Mouse (Mus musculus) liver, embryonic 13.5 days (tissue): ENCODE measurements around the gene Tcap. TPM values are rescaled to one million over a fixed set of nuclear protein-coding genes. Genes with fewer than 3 reads are reported as not detected.

Source experiments
- ATAC-seq: fragments of 200-750 bp; cut with Nextera tagmentation; 2 replicates; pipeline ENCODE4 v1.8.0; 2017; ENCODE audit warnings: low read depth, mild to moderate bottlenecking, moderate number of reproducible peaks, moderate library complexity
- DNase-seq: peaks from one replicate; pipeline ENCODE4 v3.0.0; 2022
- H3K27ac ChIP-seq: fragments of 300-500 bp; sonication (generic); 2 replicates; pipeline ENCODE4 v1.5.1; 2015; ENCODE audit warnings: moderate library complexity, mild to moderate bottlenecking, inconsistent platforms
- H3K27me3 ChIP-seq: fragments of 300-500 bp; sonication (generic); 2 replicates; pipeline ENCODE4 v1.6.1; 2015; ENCODE audit warnings: mild to moderate bottlenecking, inconsistent platforms
- H3K36me3 ChIP-seq: fragments of 300-500 bp; sonication (generic); 2 replicates; pipeline ENCODE4 v1.6.1; 2015; ENCODE audit warnings: mild to moderate bottlenecking, inconsistent platforms
- H3K4me1 ChIP-seq: fragments of 300-500 bp; sonication (generic); replicated peaks from 2 replicates; pipeline ENCODE4 v1.6.1; 2015; ENCODE audit warnings: inconsistent platforms
- H3K4me2 ChIP-seq: fragments of 300-500 bp; sonication (generic); 2 replicates; pipeline ENCODE4 v1.6.1; 2015; ENCODE audit warnings: inconsistent platforms, mild to moderate bottlenecking, moderate library complexity
- H3K4me3 ChIP-seq: fragments of 300-500 bp; sonication (generic); replicated peaks from 2 replicates; pipeline ENCODE4 v1.5.1; 2015; ENCODE audit warnings: mild to moderate bottlenecking, inconsistent platforms
- H3K9ac ChIP-seq: fragments of 300-500 bp; sonication (generic); 2 replicates; pipeline ENCODE4 v1.6.1; 2015; ENCODE audit warnings: mild to moderate bottlenecking, inconsistent platforms
- H3K9me3 ChIP-seq: fragments of 300-500 bp; sonication (generic); replicated peaks from 2 replicates; pipeline ENCODE4 v1.6.1; 2016; ENCODE audit warnings: inconsistent platforms
- WGBS: fragments of 180-500 bp; shearing (Covaris S2); methylation state at CpG from one replicate; pipeline ENCODE4 v1.1.7; 2015; ENCODE audit not compliant: insufficient replicate concordance; 5-methylcytosine and 5-hydroxymethylcytosine counted together
- polyA plus RNA-seq: library from polyadenylated mRNA; unstranded; fragments of >200 nt; fragmentation: Nextera tagmentation; extraction: Ambion mirVana; gene quantifications from 2 replicates; pipeline ENCODE4 v1.2.1, GENCODE M21; 2015

The Tcap gene
- polyA plus RNA-seq, 1 experiment from 2014 or later: 0.59 TPM

DNA sequence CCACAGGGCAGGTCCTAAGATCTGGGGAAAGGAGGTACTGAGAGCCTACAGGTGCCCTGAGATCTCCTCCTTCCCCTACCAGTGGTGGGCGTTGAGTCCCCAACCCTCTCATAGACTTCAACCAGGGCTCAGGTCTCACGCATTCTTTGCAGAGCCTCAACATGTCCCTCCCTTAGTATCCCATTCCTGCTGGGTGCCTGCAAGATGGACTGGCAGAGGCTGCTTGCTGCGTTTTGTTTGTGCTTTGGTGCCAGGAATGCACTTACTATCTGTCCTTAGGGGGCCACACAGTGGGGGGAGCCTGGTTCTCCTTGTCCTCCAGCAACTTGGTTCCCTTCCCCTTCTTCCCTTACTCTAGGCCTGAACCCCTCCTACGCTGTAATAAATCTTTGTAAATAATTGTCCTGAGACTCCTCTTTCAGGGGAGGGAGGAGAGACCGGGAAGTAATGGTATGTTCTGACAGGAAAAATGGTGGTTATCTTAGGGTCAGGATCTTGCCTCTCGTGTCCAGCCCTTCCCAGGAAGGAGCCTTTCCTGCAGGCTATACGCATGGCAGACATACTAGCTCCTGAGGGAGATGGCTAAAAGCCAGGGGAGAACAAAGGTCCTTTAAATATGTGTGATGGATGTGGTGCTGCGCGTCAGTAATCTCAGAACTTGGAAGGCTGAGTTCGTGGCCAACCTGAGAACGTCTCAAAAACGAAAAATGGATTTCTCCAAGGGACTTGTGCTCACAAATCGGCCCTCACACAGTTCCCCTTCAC, 26.0 kb upstream of the Tcap start:
- no peak for DNase-seq

DNA sequence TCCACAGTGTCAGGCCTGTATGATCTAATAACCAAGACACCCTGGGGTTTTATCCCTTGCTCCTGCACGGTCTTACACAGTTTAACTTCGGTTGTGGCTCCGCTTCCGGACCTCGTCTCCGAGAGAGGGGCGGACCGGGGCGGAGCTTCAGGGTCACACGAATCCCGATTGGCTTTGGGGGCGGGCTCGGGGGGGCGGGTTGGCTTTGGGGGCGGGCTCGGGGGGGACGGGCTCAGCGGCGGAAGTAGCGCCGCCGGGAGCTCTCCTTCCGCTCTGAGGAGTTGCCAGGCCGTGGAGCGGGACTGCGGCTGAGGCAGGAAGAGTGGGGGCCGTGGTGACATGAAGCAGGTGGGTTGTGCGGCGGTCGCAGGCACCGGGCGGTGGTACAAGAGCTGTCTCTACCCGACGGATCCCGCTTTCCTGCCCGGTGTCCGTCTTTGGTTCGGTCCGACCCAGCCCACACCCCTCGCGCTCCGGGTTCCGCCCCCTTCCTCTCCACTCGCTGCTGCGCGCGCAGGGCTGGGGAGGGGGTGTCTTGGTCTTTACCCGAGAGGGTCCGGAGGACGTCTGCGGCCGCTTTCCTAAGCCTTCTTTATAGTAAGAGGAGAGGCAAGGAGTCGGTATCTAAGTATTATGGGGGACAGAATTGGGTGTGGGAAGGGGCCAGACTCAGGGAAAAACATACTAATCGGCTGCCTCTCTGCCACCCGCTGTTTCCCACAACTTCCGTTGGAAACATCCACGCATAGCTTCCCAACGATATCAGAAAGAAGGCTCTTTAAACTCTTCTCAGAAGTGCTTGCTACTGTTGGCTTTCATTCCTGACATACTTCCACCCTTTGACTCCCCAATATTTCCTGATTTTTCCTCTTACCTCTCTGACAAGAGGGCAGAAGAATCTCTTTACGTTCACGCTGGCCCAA, 25.2 kb upstream of the Tcap start, which contains the start of gene Stard3:
Stard3 (plus strand) TSS at position 208 of the 923 bp plus-strand sequence.
- peak; percentile 86 for ATAC-seq
- under 1% methylated on average over 58 of the region's 60 CpGs for WGBS
- Histone ChIP-seq H3K4me1 (peaks cover 60% of the 10 kb centered on the region), H3K4me3 (peak within 1 kb of the TSS; percentile 78), H3K4me2 (peak within 1 kb of the TSS; percentile 85), H3K9me3 (no peaks in the 10 kb centered on the region), H3K27ac (peak within 1 kb of the TSS; percentile 73), H3K27me3 (peaks cover 20% of the 10 kb centered on the region), H3K36me3 (no peaks in the 10 kb centered on the region), H3K9ac (peak within 1 kb of the TSS; percentile 82)
- peak; percentile 86 for DNase-seq

More for the DNA sequence above, 26.0 kb upstream of the Tcap start:
- Histone ChIP-seq H3K9ac (peak overlapping the region; percentile 73), H3K4me3 (peak overlapping the region; percentile 78), H3K27ac (peak overlapping the region; percentile 65), H3K4me2 (peak overlapping the region; percentile 85), H3K4me1 (peaks cover 60% of the 10 kb centered on the region), H3K36me3 (no peaks in the 10 kb centered on the region), H3K9me3 (no peaks in the 10 kb centered on the region), H3K27me3 (peaks cover 29% of the 10 kb centered on the region)
- WGBS: 12% methylated on average over 13 of the region's 13 CpGs
- peak; percentile 13; the same call in 1 of the 2 replicates for ATAC-seq

DNA sequence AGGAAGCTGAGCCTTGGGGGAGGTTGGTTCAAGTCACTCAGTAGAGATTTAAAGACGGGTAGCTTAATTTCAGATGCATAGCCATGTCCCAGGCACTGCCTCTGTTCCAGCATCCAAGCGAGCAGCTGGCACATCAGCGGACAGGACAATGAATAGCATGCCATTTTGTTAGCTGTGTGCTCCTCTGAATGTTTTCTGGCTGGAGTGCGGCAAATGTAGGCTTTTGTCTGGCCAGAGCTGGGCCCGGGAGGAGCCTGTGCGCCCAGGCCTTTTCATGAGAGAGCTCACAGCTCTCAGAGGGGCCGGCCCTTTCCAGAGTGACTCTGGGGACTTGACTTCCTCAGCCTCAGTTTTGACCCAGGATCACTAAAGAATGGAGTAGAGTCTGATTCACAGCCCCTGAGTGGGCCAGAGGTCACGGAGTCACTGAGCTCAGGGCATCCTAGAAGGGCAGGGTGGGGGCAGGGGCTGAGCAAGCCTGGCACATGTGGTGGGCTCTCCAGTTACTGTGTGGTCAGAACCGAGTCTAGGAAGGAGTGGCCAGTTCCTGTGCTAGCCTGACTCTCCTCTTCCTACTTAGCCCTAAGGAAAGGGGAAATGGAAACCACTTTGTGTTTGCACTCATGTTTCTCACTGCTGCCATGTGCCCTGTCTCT, 22.6 kb upstream of the Tcap start:
- Histone ChIP-seq H3K4me2 (peak overlapping the region; percentile 21; the same call in 1 of the 2 replicates), H3K27ac (peak overlapping the region; percentile 49), H3K4me3 (0 out of 2 replicates have a peak overlapping the region, but pooled peaks have one; percentile 2), H3K9ac (no peak overlapping the region), H3K36me3 (no peaks in the 10 kb centered on the region), H3K27me3 (no peaks in the 10 kb centered on the region), H3K9me3 (no peaks in the 10 kb centered on the region), H3K4me1 (peaks cover 64% of the 10 kb centered on the region)
- ATAC-seq (no peak), DNase-seq (no peak)
- WGBS: 59% methylated on average over 9 of the region's 9 CpGs

- no peak overlapping the region for H3K4me2 ChIP-seq
- no peak overlapping the region for H3K9ac ChIP-seq
- peaks cover 46% of the 10 kb centered on the region for H3K4me1 ChIP-seq
- H3K27ac ChIP-seq: no peak overlapping the region
- H3K9me3 ChIP-seq: no peaks in the 10 kb centered on the region
- DNase-seq (no peak), ATAC-seq (no peak)
- H3K4me3 ChIP-seq: no peak overlapping the region
- H3K36me3 ChIP-seq: no peaks in the 10 kb centered on the region
- WGBS: 62% methylated on average over 5 of the region's 5 CpGs
- H3K27me3 ChIP-seq: no peaks in the 10 kb centered on the region
Observed at GRCm38 (mm10) chr11:98363817-98364216, 19.8 kb upstream of the Tcap start.

DNA sequence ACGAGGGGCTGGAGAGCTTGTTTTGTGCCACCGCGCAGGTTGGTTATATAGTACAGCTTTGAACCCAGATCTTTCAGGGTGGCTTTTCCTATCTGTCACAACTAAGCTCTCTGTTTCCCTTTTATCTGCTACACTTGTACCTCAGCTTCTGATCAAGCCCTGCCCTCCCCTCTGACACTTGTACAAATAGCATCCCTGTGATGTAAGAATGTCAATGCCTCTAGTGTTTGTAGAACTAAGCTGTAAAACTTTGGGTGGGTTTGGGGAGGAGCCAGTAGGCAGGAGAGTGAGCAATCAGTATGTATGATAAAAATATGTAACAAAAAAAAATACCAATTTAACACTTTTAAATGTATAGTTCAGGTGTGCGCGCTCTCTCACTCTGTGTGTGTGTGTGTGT, 19.2 kb upstream of the Tcap start:
- no peak for ATAC-seq
- H3K4me1 ChIP-seq: peaks cover 40% of the 10 kb centered on the region

GRCm38 (mm10) chr11:98366290-98366689, 17.3 kb upstream of the Tcap start:
- 48% methylated on average over 10 of the region's 10 CpGs for WGBS
- Histone ChIP-seq H3K9ac (no peak overlapping the region), H3K4me1 (peaks cover 26% of the 10 kb centered on the region), H3K27me3 (no peaks in the 10 kb centered on the region), H3K9me3 (no peaks in the 10 kb centered on the region), H3K27ac (no peak overlapping the region), H3K4me2 (no peak overlapping the region), H3K36me3 (no peaks in the 10 kb centered on the region), H3K4me3 (no peak overlapping the region)
- ATAC-seq (no peak), DNase-seq (no peak)

More for the DNA sequence above, 19.2 kb upstream of the Tcap start:
- Histone ChIP-seq H3K27me3 (no peaks in the 10 kb centered on the region), H3K36me3 (no peaks in the 10 kb centered on the region), H3K9me3 (no peaks in the 10 kb centered on the region), H3K4me2 (no peak overlapping the region), H3K27ac (no peak overlapping the region), H3K4me3 (no peak overlapping the region), H3K9ac (no peak overlapping the region)
- DNase-seq: no peak
- 86% methylated on average over 5 of the region's 5 CpGs for WGBS

- Histone ChIP-seq H3K9me3 (no peaks in the 10 kb centered on the region), H3K36me3 (no peaks in the 10 kb centered on the region), H3K9ac (no peak overlapping the region), H3K4me3 (no peak overlapping the region), H3K27ac (no peak overlapping the region), H3K27me3 (no peaks in the 10 kb centered on the region), H3K4me1 (peaks cover 16% of the 10 kb centered on the region), H3K4me2 (no peak overlapping the region)
- DNase-seq (no peak), ATAC-seq (no peak)
- 66% methylated on average over 10 of the region's 10 CpGs for WGBS
Observed at GRCm38 (mm10) chr11:98367171-98367862, 16.3 kb upstream of the Tcap start.

DNA sequence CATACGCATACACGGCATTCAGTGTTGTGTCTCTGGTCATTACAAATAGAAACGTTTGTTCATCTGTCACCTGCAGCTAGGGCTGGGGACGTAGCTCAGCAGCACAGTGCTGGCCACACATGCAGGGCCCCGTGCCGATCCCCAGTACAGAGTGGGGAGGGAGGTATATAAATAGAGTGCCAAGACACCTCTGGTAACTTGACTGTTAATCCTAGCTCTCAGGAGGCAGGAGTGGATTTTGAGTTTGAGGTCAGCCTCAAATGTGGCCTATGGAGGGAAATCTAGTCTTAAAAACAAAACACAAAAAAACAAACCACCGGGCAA, 15.8 kb upstream of the Tcap start:
- Histone ChIP-seq H3K27ac (no peak overlapping the region), H3K4me3 (no peak overlapping the region), H3K4me1 (peaks cover 15% of the 10 kb centered on the region), H3K9me3 (no peaks in the 10 kb centered on the region), H3K4me2 (no peak overlapping the region), H3K9ac (no peak overlapping the region), H3K27me3 (no peaks in the 10 kb centered on the region), H3K36me3 (no peaks in the 10 kb centered on the region)
- no peak for DNase-seq
- ATAC-seq: no peak
- WGBS: 73% methylated on average over 7 of the region's 7 CpGs

DNA sequence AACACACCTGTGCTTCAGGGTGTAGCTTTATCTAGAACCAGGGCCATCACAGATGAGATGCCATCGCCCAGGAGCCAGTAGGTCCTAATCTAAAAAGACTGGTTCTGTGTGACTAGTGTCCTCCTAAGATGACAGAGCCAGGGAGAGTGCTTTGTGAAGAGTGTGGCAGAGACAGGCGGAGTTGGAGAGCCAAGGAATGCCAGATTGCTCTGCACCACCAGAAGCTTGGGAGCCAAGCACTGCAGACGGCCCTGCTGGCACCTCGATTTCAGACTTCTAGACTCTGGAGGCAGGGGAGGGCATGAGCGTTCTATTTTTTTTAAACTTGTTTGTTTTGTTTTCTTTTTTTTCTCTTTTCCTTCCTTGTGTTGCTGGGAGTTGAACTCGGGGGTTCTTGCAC, 14.3 kb upstream of the Tcap start:
- Histone ChIP-seq H3K27ac (no peak overlapping the region), H3K27me3 (no peaks in the 10 kb centered on the region), H3K9ac (no peak overlapping the region), H3K9me3 (no peaks in the 10 kb centered on the region), H3K4me2 (no peak overlapping the region), H3K4me3 (no peak overlapping the region), H3K36me3 (0 out of 2 replicates have a peak, but pooled peaks cover under 1% of the 10 kb centered on the region), H3K4me1 (peaks cover 9% of the 10 kb centered on the region; the same call in 1 of the 2 replicates)
- 62% methylated on average over 6 of the region's 6 CpGs for WGBS
- ATAC-seq: no peak
- no peak for DNase-seq

- Histone ChIP-seq H3K36me3 (peaks cover 13% of the 10 kb centered on the region), H3K27me3 (no peaks in the 10 kb centered on the region), H3K4me1 (peaks cover 8% of the 10 kb centered on the region; the same call in 1 of the 2 replicates), H3K27ac (no peak overlapping the region), H3K9me3 (no peaks in the 10 kb centered on the region), H3K9ac (no peak overlapping the region), H3K4me2 (no peak overlapping the region), H3K4me3 (no peak overlapping the region)
- DNase-seq (no peak), ATAC-seq (no peak)
- WGBS: 74% methylated on average over 2 of the region's 2 CpGs
Observed at GRCm38 (mm10) chr11:98370588-98370987, 13.0 kb upstream of the Tcap start.
